Mouse (Mus musculus): ENCODE measurements at regions not wholly inside any gene's neighbourhood (a gene's known extent, or its start where the extent isn't known, plus 50 kb on each side); places are given as distances from the start of the nearest gene placed in this dataset.

DNA sequence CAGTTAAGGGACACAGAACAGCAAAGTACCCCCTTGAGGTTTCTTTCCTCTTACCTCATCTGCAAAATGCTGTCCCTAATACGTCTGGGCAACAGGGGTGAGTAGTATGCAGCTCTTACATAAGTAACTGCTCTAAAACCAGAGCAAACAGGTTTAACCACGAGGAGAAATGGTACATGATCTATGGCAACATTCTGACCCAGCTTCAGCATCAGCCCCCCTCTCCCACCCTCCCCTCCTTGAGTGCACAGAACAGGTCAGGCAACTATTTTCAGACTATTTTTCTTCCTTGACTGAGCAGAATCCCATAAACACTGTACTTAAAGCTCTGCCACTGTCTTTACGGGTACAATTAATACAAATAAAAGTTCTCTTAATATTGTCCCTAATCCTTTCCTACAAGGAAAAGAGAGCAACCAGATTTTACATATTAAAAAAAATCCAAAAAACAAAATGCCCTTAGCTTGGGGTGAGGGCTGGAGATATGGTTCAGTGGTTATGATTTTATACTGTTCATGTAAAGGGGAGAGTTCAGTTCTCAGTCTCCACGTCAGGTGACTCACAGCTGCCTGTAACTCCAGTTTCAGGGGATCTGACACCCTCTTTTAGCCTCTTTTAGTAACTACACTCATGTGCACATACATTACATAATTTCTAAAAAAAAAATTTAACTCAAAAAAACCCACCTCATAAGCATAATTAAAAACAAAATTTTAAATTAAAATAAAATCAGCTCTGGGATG is 69.1 kb upstream of the Spdye4c start:
- no peak overlapping the region for H3K9ac ChIP-seq
- WGBS, result 85% methylated on average over 4 of the region's 4 CpGs
- ATAC-seq, result no peak

DNA sequence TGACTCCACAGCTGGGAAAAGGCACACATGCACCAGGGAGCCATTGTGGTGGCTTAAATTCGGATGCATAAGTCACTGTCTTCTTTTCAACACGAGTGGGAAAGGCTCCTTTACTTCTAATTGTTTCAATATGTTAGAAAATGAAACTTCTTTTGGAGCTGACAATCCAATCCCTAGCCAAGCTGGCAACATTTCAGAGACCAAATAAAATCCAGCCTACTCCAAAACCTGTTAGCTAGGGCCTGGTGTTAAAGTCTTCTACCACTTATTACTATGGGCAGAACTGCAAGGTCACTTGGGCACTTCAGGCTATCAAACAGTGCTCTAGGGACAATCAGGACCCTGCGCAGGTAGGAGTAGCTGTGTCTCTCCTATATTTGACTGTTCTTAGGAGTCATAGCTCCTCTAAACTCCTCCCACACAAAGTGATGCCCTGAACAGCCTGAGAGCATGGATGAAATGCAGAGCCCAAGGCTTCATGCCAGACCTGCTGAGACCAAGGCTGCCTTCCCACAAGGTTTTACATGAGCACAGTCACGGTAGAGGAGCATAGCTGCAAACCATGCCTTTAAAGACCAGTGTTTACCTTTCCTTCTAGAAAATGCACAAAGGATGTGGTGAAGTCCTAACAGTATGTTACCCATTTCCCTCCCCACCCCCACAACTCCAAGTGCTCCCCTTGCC is 67.4 kb upstream of the Spdye4c start:
- no peak overlapping the region for H3K9ac ChIP-seq
- no peaks in the 10 kb centered on the region for H3K27me3 ChIP-seq
- no peak overlapping the region for H3K4me3 ChIP-seq
- H3K9me3 ChIP-seq (replicated peaks), result no peaks in the 10 kb centered on the region
- no peaks in the 10 kb centered on the region for H3K4me1 ChIP-seq
- ATAC-seq, result no peak
- H3K27ac ChIP-seq, result no peak overlapping the region
- no peaks in the 10 kb centered on the region for H3K36me3 ChIP-seq (ENCODE audit: poor library complexity, severe bottlenecking)
- WGBS, result 77% methylated on average over 4 of the region's 4 CpGs
- H3K4me2 ChIP-seq, result no peak overlapping the region

More for the DNA sequence above, 69.1 kb upstream of the Spdye4c start:
- H3K36me3 ChIP-seq (ENCODE audit: poor library complexity, severe bottlenecking), result no peaks in the 10 kb centered on the region
- H3K27me3 ChIP-seq, result no peaks in the 10 kb centered on the region
- no peak overlapping the region for H3K4me2 ChIP-seq
- H3K4me1 ChIP-seq, result no peaks in the 10 kb centered on the region
- H3K9me3 ChIP-seq (replicated peaks), result no peaks in the 10 kb centered on the region
- no peak overlapping the region for H3K27ac ChIP-seq
- no peak overlapping the region for H3K4me3 ChIP-seq

DNA sequence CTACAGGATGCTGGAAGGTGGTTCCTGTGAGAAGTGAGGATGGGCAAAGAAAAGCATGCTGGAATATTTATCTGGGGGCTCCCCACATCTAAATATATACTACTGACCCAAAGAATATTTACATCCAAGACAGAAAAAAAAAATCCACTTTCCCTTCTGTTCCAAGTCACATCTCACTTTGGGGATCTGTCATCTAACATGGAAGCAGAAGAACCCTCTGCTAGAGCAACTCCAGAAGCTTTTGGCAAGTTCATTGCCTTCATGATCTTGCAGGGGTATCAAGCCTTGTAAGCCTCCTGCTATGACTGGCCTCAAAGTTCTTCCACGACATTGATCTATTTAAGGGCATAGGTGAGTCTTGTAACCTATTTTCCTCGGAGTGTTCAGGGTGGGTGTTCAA is 64.9 kb upstream of the Spdye4c start:
- WGBS, result 86% methylated on average over 2 of the region's 2 CpGs

DNA sequence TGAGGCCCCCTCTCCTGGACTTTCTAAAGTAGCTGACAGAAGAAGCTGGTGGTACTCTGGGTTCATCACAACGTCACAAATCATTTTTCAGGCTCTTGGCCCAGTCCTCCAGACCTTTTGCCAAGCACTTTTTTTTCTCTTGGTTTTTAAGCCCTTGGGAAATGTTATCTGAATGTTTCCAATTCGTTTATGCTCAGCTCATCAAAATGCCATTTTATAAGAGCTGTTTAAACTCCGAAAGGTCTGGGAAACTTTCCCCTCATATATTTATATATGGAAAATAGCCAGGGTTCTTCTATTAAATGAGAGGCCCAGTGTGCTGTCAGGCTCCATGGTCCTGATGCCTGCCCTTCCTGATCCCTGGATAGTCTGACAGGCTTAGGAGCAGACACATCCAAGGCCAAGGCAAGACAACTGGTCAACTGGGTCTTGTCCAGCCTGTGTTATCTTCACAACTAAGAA is 64.1 kb upstream of the Spdye4c start:
- no peaks in the 10 kb centered on the region for H3K36me3 ChIP-seq (ENCODE audit: poor library complexity, severe bottlenecking)
- no peak overlapping the region for H3K4me3 ChIP-seq
- H3K9ac ChIP-seq, result no peak overlapping the region
- no peak overlapping the region for H3K4me2 ChIP-seq
- no peaks in the 10 kb centered on the region for H3K27me3 ChIP-seq
- H3K9me3 ChIP-seq (replicated peaks), result no peaks in the 10 kb centered on the region
- 71% methylated on average over 3 of the region's 3 CpGs for WGBS
- H3K4me1 ChIP-seq, result no peaks in the 10 kb centered on the region
- H3K27ac ChIP-seq, result no peak overlapping the region
- ATAC-seq, result no peak

More for the DNA sequence above, 64.9 kb upstream of the Spdye4c start:
- Histone ChIP-seq H3K27ac (no peak overlapping the region), H3K27me3 (no peaks in the 10 kb centered on the region), H3K9me3 (replicated peaks) (no peaks in the 10 kb centered on the region), H3K4me3 (no peak overlapping the region), H3K4me2 (no peak overlapping the region), H3K4me1 (no peaks in the 10 kb centered on the region), H3K9ac (no peak overlapping the region), H3K36me3 (ENCODE audit: poor library complexity, severe bottlenecking) (no peaks in the 10 kb centered on the region)
- ATAC-seq, result no peak

DNA sequence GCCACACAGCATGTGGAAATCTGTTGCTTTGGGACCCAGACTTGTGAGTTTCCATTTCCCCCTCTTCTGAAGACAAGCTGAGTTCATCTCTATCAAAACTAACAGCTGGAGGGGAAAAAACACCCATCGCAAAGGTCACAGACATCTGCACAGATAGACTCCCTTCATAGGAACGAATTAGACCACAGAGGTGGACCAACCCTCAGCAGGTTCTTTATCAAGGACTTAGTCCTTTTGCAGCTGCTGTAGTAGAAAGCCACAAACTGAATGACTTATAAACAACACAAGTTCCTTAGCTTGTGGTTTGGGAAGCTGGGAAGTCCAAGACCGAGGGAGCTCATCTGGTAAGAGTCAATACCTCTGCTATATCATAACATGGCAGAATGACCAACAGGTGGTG is 54.7 kb upstream of the Spdye4c start:
- no peak for ATAC-seq
- no peaks in the 10 kb centered on the region for H3K36me3 ChIP-seq (ENCODE audit: poor library complexity, severe bottlenecking)
- peaks cover 9% of the 10 kb centered on the region; the same call in 1 of the 2 replicates for H3K9me3 ChIP-seq (replicated peaks)
- H3K27ac ChIP-seq, result no peak overlapping the region
- H3K4me3 ChIP-seq, result no peak overlapping the region
- H3K9ac ChIP-seq, result no peak overlapping the region
- no peaks in the 10 kb centered on the region for H3K27me3 ChIP-seq
- H3K4me2 ChIP-seq, result no peak overlapping the region
- WGBS, result 87% methylated on average over 3 of the region's 3 CpGs
- no peaks in the 10 kb centered on the region for H3K4me1 ChIP-seq

DNA sequence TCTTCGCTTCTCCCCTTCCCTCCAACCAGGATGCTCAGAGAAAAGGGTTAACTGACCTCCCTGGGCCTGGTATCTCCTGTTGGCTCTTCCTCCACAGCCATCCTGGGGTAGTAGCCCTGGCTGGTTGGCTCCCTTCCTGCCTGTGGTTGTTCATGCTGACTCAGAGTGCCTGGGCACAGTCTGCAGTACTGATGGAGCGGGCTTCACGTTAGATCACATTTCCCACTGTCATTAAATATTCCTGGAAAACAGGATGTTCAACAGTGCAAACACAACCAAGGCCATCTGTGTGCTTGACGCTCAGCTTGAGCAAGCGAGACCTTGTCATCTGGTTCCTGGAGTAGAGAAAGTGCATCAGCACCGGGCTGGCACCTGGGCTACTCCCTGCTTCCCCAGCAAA is 53.6 kb upstream of the Spdye4c start:
- 83% methylated on average over 6 of the region's 6 CpGs for WGBS
- Histone ChIP-seq H3K9ac (no peak overlapping the region), H3K27me3 (no peaks in the 10 kb centered on the region), H3K4me1 (no peaks in the 10 kb centered on the region), H3K4me3 (no peak overlapping the region), H3K36me3 (ENCODE audit: poor library complexity, severe bottlenecking) (no peaks in the 10 kb centered on the region), H3K27ac (no peak overlapping the region), H3K9me3 (replicated peaks) (peaks cover 9% of the 10 kb centered on the region; the same call in 1 of the 2 replicates), H3K4me2 (no peak overlapping the region)
- no peak for ATAC-seq

DNA sequence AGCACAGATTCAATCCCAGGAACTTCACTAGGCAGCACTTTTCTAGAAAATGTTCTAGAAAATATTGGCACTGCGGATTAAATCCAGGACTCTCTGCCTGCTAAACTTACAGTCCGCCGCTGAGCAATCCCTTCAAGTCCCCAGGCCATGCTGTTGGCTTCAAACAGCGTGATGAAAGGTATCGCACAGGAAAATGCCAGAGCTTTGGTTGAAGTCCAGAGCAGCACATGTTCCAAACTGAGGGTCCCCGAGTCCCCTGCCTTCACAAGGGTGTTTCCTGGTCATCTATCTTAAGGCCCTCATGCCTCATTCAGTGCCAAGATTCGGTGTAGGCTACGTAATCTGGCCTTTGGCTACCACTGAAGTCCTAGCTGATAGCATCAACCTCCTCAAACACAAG is 52.3 kb upstream of the Spdye4c start:
- Histone ChIP-seq H3K27me3 (no peaks in the 10 kb centered on the region), H3K4me3 (no peak overlapping the region), H3K4me2 (no peak overlapping the region), H3K4me1 (no peaks in the 10 kb centered on the region), H3K36me3 (ENCODE audit: poor library complexity, severe bottlenecking) (no peaks in the 10 kb centered on the region), H3K9me3 (replicated peaks) (peaks cover under 1% of the 10 kb centered on the region; the same call in 1 of the 2 replicates), H3K27ac (no peak overlapping the region), H3K9ac (no peak overlapping the region)
- no peak for ATAC-seq
- 96% methylated on average over 8 of the region's 8 CpGs for WGBS
